Mouse (Mus musculus) cerebellum, adult 2 months (tissue): Measurements from ENCODE around the gene Olfr1418.

Experiments
- CTCF ChIP-seq: fragments of 200-500 bp; IDR thresholded peaks from 2 replicates; pipeline ENCODE4 v1.5.1; 2011; ENCODE audit warnings: low read depth, mild to moderate bottlenecking, control low read depth, low read length, moderate library complexity, borderline replicate concordance; ENCODE audit not compliant: insufficient read depth
- POLR2A ChIP-seq: fragments of 200-500 bp; IDR thresholded peaks from 2 replicates; pipeline ENCODE4 v1.6.1; 2011; ENCODE audit warnings: low read length, control low read depth, borderline replicate concordance; ENCODE audit not compliant: insufficient read depth

GRCm38 (mm10) chr19:11804423-11804822 lies 56.4 kb downstream of the Olfr1418 start:
- TF ChIP-seq CTCF (no peak), POLR2A (no peak)
